Mouse (Mus musculus): ENCODE measurements around the gene Gas2.

Gas2 gene

GRCm38 (mm10) chr7:51972252-51972855, 110.5 kb downstream of the Gas2 start:
- DNase-seq = peak; percentile 25

DNA sequence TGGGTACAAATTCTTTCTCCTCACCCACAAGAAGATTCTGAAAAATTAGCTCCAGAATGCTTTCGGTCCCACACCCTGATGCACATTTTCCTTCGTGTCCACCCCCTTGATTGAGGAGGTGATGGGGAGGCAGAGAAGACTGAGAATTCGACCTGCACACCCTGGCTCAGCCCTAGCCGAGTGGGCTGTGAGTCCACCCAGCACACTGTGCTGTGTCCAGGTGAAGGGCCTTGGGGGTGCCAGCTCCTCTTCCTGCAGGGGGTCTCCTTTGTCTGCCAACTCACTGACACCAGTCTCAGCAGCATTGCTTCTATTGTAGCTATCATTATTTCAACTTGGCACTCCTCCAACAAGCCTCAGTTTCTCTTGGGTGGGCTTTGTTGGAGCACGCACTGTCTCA, 111.3 kb downstream of the Gas2 start:
- DNase-seq = no peak

DNA sequence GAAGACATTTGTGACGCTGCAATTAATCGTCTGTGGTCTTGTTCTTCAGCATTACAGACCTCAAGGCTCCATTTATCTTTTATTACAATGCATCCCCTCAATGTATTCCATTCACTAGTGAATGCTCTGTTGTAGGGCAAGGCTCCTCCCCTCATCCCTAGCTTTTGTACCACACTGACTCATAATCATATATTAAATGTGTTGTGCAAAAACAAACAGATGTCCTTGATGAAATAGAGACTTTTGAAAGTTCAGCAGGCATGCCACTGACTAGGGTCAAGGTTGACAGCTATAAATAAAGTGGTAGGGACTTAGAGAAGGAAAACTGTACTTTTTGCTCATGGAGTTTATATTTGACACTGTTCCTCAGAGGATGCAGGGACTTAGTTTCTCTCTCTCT, 111.7 kb downstream of the Gas2 start:
- DNase-seq = no peak

- no peak for DNase-seq
Observed at GRCm38 (mm10) chr7:51975181-51975580, 113.4 kb downstream of the Gas2 start.

- no peak for DNase-seq
Observed at GRCm38 (mm10) chr7:51979271-51979670, 117.5 kb downstream of the Gas2 start.

DNA sequence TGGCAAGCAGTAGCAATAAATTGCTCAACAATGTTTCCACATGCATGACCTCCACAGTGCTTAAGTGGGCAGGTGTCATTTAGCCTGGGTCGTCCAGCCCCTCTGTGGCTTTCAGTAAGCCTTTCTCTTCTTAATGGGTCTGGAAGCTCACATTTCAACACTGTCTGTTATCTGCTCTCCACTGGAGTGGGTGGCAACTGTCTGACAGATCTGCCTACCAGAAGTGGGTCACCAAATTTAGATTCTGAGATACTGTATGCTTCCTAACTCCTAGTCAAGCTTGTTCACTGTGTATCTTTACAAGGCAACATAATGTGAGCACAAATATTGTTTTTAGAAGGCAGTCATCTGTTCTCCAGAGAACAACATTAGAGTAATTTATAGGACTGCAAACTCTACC, 120.5 kb downstream of the Gas2 start:
- no peak for DNase-seq

- no peak for DNase-seq
Observed at GRCm38 (mm10) chr7:51985763-51986162, 123.9 kb downstream of the Gas2 start.

DNA sequence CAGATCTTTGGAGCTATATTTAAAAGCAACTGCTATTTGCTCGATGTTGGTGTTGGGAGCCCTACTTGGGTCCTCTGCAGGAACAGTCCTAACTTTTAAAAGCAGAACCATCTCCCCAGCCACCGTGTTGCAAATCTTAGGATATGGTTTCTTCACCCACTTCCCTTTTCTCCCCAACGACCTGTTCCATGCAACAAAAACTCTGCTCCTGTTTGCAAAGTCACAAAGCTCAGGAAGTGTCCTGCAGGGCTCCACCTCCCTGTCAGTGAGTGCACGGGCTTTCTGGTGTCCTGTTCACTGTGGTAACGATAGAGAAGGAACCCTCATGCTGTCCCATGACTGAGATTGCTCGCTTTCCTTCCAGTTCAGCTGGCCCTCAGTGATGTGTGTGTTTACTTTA, 125.1 kb downstream of the Gas2 start:
- no peak for DNase-seq

DNA sequence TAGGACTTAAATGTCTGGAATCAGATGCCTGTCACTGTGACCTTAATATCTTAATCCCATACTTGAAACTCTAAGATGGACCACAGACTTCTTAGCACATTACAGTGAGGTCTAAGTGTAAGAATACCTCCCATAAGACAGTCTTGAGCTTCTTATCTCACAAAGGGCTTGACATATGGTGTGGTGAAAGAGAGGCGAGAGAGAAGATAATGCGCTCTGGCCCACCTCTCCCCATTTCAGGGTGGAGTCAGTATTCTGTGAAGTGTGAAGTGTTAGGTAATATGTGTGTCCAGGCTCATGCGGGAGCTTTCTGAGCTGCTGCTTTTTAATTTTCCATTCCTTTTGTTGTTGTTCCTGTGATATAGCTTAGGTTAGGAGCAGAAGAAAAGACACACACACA, 129.2 kb downstream of the Gas2 start:
- DNase-seq = no peak

- peak; percentile 94 for DNase-seq
Observed at GRCm38 (mm10) chr7:52005511-52006295, 143.9 kb downstream of the Gas2 start, which contains the start of gene Svip. Gene Svip (minus strand): TSS chr7:52006018.

DNA sequence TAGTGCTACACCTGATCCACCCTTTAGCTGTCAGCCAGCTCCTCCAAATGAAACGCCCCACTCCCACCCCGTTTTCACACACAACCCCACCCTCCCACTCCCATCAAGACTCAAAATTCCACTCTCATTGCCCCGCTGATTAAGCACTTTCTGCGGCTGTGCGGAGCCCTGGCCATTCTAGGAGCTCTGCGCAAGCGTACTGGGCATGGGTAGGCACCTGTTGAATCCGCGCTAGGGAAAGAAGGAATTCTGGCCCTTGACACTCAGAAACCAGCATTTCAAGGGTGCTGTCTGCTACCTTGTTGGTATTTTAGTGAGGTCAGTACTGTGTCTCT, 144.4 kb downstream of the Gas2 start:
- DNase-seq = no peak

- no peak for DNase-seq
Observed at GRCm38 (mm10) chr7:52007138-52007537, 145.3 kb downstream of the Gas2 start.

- DNase-seq = no peak
Observed at GRCm38 (mm10) chr7:52013457-52013856, 151.6 kb downstream of the Gas2 start.

GRCm38 (mm10) chr7:52015180-52015579, 153.4 kb downstream of the Gas2 start:
- no peak for DNase-seq

GRCm38 (mm10) chr7:52015628-52016027, 153.8 kb downstream of the Gas2 start, which contains the start of gene 1700015G11Rik:
Gene 1700015G11Rik (minus strand): TSS chr7:52015728.
- DNase-seq = no peak

DNA sequence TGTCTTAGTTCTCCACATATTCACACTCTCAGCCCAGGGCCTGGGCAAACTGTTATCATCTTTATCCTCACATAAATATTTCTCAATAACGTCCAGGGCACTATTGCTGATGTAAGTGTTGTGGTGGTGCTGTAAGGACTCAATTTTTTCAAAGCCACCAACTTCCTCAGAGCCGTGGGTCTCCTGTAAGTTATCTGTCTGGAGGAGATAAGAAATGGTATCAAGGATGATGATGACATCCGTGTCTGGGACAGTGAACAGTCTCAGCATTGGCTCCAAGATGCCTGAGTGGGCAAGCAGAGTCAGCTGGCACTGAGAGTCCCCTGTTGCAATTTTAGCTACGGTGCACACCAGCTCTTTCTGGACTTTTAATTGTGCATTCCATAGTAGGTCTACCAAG, 160.2 kb downstream of the Gas2 start:
- DNase-seq = no peak

- no peak for DNase-seq
Observed at GRCm38 (mm10) chr7:52024050-52024626, 162.3 kb downstream of the Gas2 start.

GRCm38 (mm10) chr7:52037600-52038582, 176.1 kb downstream of the Gas2 start:
- DNase-seq = peak; percentile 45
